Mouse (Mus musculus): Measurements from ENCODE around the gene Tubal3. TPM values are rescaled to one million over a fixed set of nuclear protein-coding genes. Genes with fewer than 3 reads are reported as not detected.

Tubal3 gene
- not detected for polyA plus RNA-seq (2014; fragmentation: Illumina TruSeq; extraction: RNeasy Lipid Tissue Mini Kit (QIAGEN cat#74804); ENCODE audit: low read depth, low replicate concordance)

GRCm38 (mm10) chr13:3917571-3918311 lies at the start of gene Tubal3, which contains the start of gene Net1:
Tubal3 (plus strand) TSS chr13:3918274.
Net1 (minus strand) TSS chr13:3918220.

GRCm38 (mm10) chr13:3945249-3945648 lies 27.2 kb downstream of the Tubal3 start, which contains the start of gene Ucn3:
Ucn3 (minus strand) TSS chr13:3945349.

Other genes starting within 250 kb of the Tubal3 start
- gene Calml3, start 114.0 kb upstream of the Tubal3 start, polyA plus RNA-seq (2014; fragmentation: Illumina TruSeq; extraction: RNeasy Lipid Tissue Mini Kit (QIAGEN cat#74804); ENCODE audit: low read depth, low replicate concordance) = not detected
- not detected for gene Calm4, start 80.5 kb upstream of the Tubal3 start, polyA plus RNA-seq (2014; fragmentation: Illumina TruSeq; extraction: RNeasy Lipid Tissue Mini Kit (QIAGEN cat#74804); ENCODE audit: low read depth, low replicate concordance)
- gene Calm5, start 64.1 kb upstream of the Tubal3 start, polyA plus RNA-seq (2014; fragmentation: Illumina TruSeq; extraction: RNeasy Lipid Tissue Mini Kit (QIAGEN cat#74804); ENCODE audit: low read depth, low replicate concordance) = not detected
- 340 TPM for gene Net1, start 54 bp upstream of the Tubal3 start, polyA plus RNA-seq (2014; fragmentation: Illumina TruSeq; extraction: RNeasy Lipid Tissue Mini Kit (QIAGEN cat#74804); ENCODE audit: low read depth, low replicate concordance)
- not detected for gene Ucn3, start 27.1 kb downstream of the Tubal3 start, polyA plus RNA-seq (2014; fragmentation: Illumina TruSeq; extraction: RNeasy Lipid Tissue Mini Kit (QIAGEN cat#74804); ENCODE audit: low read depth, low replicate concordance)
- gene Akr1c14, start 130.7 kb downstream of the Tubal3 start, polyA plus RNA-seq (2014; fragmentation: Illumina TruSeq; extraction: RNeasy Lipid Tissue Mini Kit (QIAGEN cat#74804); ENCODE audit: low read depth, low replicate concordance) = 4.3 TPM
- gene Akr1c18, start 232.4 kb downstream of the Tubal3 start, polyA plus RNA-seq (2014; fragmentation: Illumina TruSeq; extraction: RNeasy Lipid Tissue Mini Kit (QIAGEN cat#74804); ENCODE audit: low read depth, low replicate concordance) = 3,080 TPM

Data from adrenal gland, adult 10 weeks (tissue).